Mouse (Mus musculus) brain, embryonic 14.5 days (tissue): ENCODE results near the gene Chtop.

Experiments
- CTCF ChIP-seq: fragments of 200-500 bp; IDR thresholded peaks from 2 replicates; pipeline ENCODE4 v1.5.1; 2012; ENCODE audit warnings: inconsistent platforms, mild to moderate bottlenecking, moderate library complexity, borderline replicate concordance; ENCODE audit not compliant: insufficient read depth, insufficient read length; ENCODE audit errors: extremely low read depth
- POLR2A ChIP-seq: fragments of 200-500 bp; IDR thresholded peaks from 2 replicates; pipeline ENCODE4 v1.6.1; 2012; ENCODE audit warnings: mild to moderate bottlenecking, inconsistent platforms, borderline replicate concordance; ENCODE audit not compliant: poor library complexity, insufficient read depth, insufficient read length, severe bottlenecking; ENCODE audit errors: extremely low read depth

- TF ChIP-seq POLR2A (no peak), CTCF (no peak)
Measured at GRCm38 (mm10) chr3:90513796-90514590, 4.7 kb upstream of the Chtop start, which contains the start of the genes S100a1 and S100a13.
